Mouse (Mus musculus) T-cell, adult 66 days (primary cell): ENCODE measurements around the gene Rhno1. TPM values are rescaled to one million over a fixed set of nuclear protein-coding genes. Genes with fewer than 3 reads are reported as not detected.

Experiments used
- total RNA-seq, 2 experiments: library from RNA; stranded (reverse); gene quantifications; 3 replicates in 1 of 2; 4 replicates in 1 of 2; pipeline ENCODE4 v1.2.4; 2023

Gene Rhno1
- 10 to 100 TPM; 44.5 to 47.4 TPM for total RNA-seq

GRCm38 (mm10) chr6:128362381-128363006, at the start of gene Rhno1, which contains the start of gene Foxm1:
Rhno1 (minus strand) TSS chr6:128362911.
Foxm1 (plus strand) TSS chr6:128362967.

GRCm38 (mm10) chr6:128398996-128399395, 36.3 kb upstream of the Rhno1 start, which contains the start of gene Nrip2:
Nrip2 (plus strand) TSS chr6:128399296.

GRCm38 (mm10) chr6:128375192-128375591, 12.5 kb upstream of the Rhno1 start, which contains the start of the genes Tex52 and Gm44596:
Tex52 (plus strand) TSS chr6:128375456.
Gm44596 (plus strand) TSS chr6:128375503.

GRCm38 (mm10) chr6:128355726-128356416, 6.8 kb downstream of the Rhno1 start, which contains the start of gene Tulp3:
Tulp3 (minus strand) TSS chr6:128355851.

Other genes with a start within 250 kb of the Rhno1 start
- gene Tspan9, start 219.3 kb downstream of the Rhno1 start, total RNA-seq = 1 to 10 TPM; 7.0 to 7.1 TPM
- gene Tead4, start 62.1 kb downstream of the Rhno1 start, total RNA-seq = not detected
- 1 to 10 TPM; 4.3 to 6.8 TPM for gene Tulp3, start 7.1 kb downstream of the Rhno1 start, total RNA-seq
- 10 to 100 TPM; 11.1 to 16.5 TPM for gene Foxm1, start 56 bp upstream of the Rhno1 start, total RNA-seq
- under 1 TPM; 0.44 to 0.96 TPM for gene Tex52, start 12.5 kb upstream of the Rhno1 start, total RNA-seq
- gene Gm44596, start 12.6 kb upstream of the Rhno1 start, total RNA-seq = not detected
- gene Nrip2, start 36.4 kb upstream of the Rhno1 start, total RNA-seq = not detected
- gene Itfg2, start 62.0 kb upstream of the Rhno1 start, total RNA-seq = 10 to 100 TPM; 57.6 to 70.7 TPM
- gene Fkbp4, start 75.8 kb upstream of the Rhno1 start, total RNA-seq = 100 to 1,000 TPM in 1 of 2 experiments, 10 to 100 TPM in 1; 99.0 to 120 TPM
- gene Pzp, start 163.8 kb upstream of the Rhno1 start, total RNA-seq = not detected
- not detected for gene A2ml1, start 218.7 kb upstream of the Rhno1 start, total RNA-seq